Mouse (Mus musculus) embryonic facial prominence, embryonic 15.5 days (tissue): ENCODE data around the gene Clasp1. TPM values are rescaled to one million over a fixed set of nuclear protein-coding genes. Genes with fewer than 3 reads are reported as not detected.

Source experiments
- ATAC-seq: fragments of 200-750 bp; cut with Nextera tagmentation; 2 replicates; pipeline ENCODE4 v1.8.0; 2017; ENCODE audit warnings: low read depth, moderate TSS enrichment; ENCODE audit not compliant: insufficient number of reproducible peaks, low FRiP score, low TSS enrichment
- H3K27ac ChIP-seq: fragments of 300-500 bp; sonication (generic); replicated peaks from 2 replicates; pipeline ENCODE4 v1.5.1; 2015; ENCODE audit warnings: mild to moderate bottlenecking, inconsistent platforms
- H3K27me3 ChIP-seq: fragments of 300-500 bp; sonication (generic); 2 replicates; pipeline ENCODE4 v1.6.1; 2015; ENCODE audit warnings: inconsistent platforms
- H3K36me3 ChIP-seq: fragments of 300-500 bp; sonication (generic); 2 replicates; pipeline ENCODE4 v1.6.1; 2015; ENCODE audit warnings: mild to moderate bottlenecking, inconsistent platforms
- H3K4me1 ChIP-seq: fragments of 300-500 bp; sonication (generic); 2 replicates; pipeline ENCODE4 v1.6.1; 2015; ENCODE audit warnings: inconsistent platforms
- H3K4me2 ChIP-seq: fragments of 300-500 bp; sonication (generic); replicated peaks from 2 replicates; pipeline ENCODE4 v1.6.1; 2015; ENCODE audit warnings: mild to moderate bottlenecking, inconsistent platforms
- H3K4me3 ChIP-seq: fragments of 300-500 bp; sonication (generic); replicated peaks from 2 replicates; pipeline ENCODE4 v1.5.1; 2015; ENCODE audit warnings: mild to moderate bottlenecking, inconsistent platforms
- H3K9ac ChIP-seq: fragments of 300-500 bp; sonication (generic); 2 replicates; pipeline ENCODE4 v1.6.1; 2015; ENCODE audit warnings: inconsistent platforms
- H3K9me3 ChIP-seq: fragments of 300-500 bp; sonication (generic); replicated peaks from 2 replicates; pipeline ENCODE4 v1.6.1; 2016; ENCODE audit warnings: inconsistent platforms
- WGBS: fragments of 180-500 bp; shearing (Covaris S2); methylation state at CpG from one replicate; pipeline ENCODE4 v1.1.7; 2015; 5-methylcytosine and 5-hydroxymethylcytosine counted together
- polyA plus RNA-seq: library from polyadenylated mRNA; unstranded; fragments of >200 nt; fragmentation: Nextera tagmentation; extraction: Ambion mirVana; gene quantifications from 2 replicates; pipeline ENCODE4 v1.2.1, GENCODE M21; 2015

Gene Clasp1
- polyA plus RNA-seq, 1 experiment from 2014 or later, result 48.6 TPM

- no peaks in the 10 kb centered on the region for H3K4me1 ChIP-seq
- H3K27me3 ChIP-seq, result no peaks in the 10 kb centered on the region
- H3K4me3 ChIP-seq, result no peak overlapping the region
- no peaks in the 10 kb centered on the region for H3K36me3 ChIP-seq
- no peak overlapping the region for H3K27ac ChIP-seq
- ATAC-seq, result no peak
- H3K9ac ChIP-seq, result no peak overlapping the region
- no peak overlapping the region for H3K4me2 ChIP-seq
- no peaks in the 10 kb centered on the region for H3K9me3 ChIP-seq
- 72% methylated on average over 8 of the region's 8 CpGs for WGBS
Measured at GRCm38 (mm10) chr1:118480484-118481364, 91.9 kb downstream of the Clasp1 start.

- H3K36me3 ChIP-seq, result no peaks in the 10 kb centered on the region
- H3K9ac ChIP-seq, result no peak overlapping the region
- no peak overlapping the region for H3K4me3 ChIP-seq
- H3K4me1 ChIP-seq, result no peaks in the 10 kb centered on the region
- H3K4me2 ChIP-seq, result no peak overlapping the region
- H3K9me3 ChIP-seq, result no peaks in the 10 kb centered on the region
- no peak overlapping the region; the same call in 1 of the 2 replicates for H3K27ac ChIP-seq
- WGBS, result 44% methylated on average over 4 of the region's 4 CpGs
- ATAC-seq, result peak; percentile 57; the same call in 1 of the 2 replicates
- H3K27me3 ChIP-seq, result no peaks in the 10 kb centered on the region
Measured at GRCm38 (mm10) chr1:118481365-118481702, 92.5 kb downstream of the Clasp1 start.

GRCm38 (mm10) chr1:118481703-118482102, 92.8 kb downstream of the Clasp1 start:
- no peak for ATAC-seq
- Histone ChIP-seq H3K27me3 (no peaks in the 10 kb centered on the region), H3K4me3 (no peak overlapping the region), H3K4me1 (no peaks in the 10 kb centered on the region), H3K4me2 (no peak overlapping the region), H3K27ac (no peak overlapping the region; the same call in 1 of the 2 replicates), H3K36me3 (no peaks in the 10 kb centered on the region), H3K9me3 (no peaks in the 10 kb centered on the region), H3K9ac (no peak overlapping the region)
- WGBS, result 73% methylated on average over 6 of the region's 6 CpGs

GRCm38 (mm10) chr1:118482285-118483019, 93.6 kb downstream of the Clasp1 start:
- 76% methylated on average over 8 of the region's 8 CpGs for WGBS
- Histone ChIP-seq H3K9ac (no peak overlapping the region), H3K4me2 (no peak overlapping the region), H3K4me3 (no peak overlapping the region), H3K36me3 (no peaks in the 10 kb centered on the region), H3K27ac (no peak overlapping the region), H3K27me3 (no peaks in the 10 kb centered on the region), H3K4me1 (no peaks in the 10 kb centered on the region), H3K9me3 (no peaks in the 10 kb centered on the region)
- no peak for ATAC-seq

GRCm38 (mm10) chr1:118483504-118484096, 94.7 kb downstream of the Clasp1 start:
- Histone ChIP-seq H3K27ac (no peak overlapping the region), H3K36me3 (no peaks in the 10 kb centered on the region), H3K4me1 (no peaks in the 10 kb centered on the region), H3K27me3 (no peaks in the 10 kb centered on the region), H3K9me3 (no peaks in the 10 kb centered on the region), H3K4me2 (no peak overlapping the region), H3K4me3 (no peak overlapping the region), H3K9ac (no peak overlapping the region)
- no peak for ATAC-seq
- 73% methylated on average over 6 of the region's 6 CpGs for WGBS

- no peak overlapping the region for H3K27ac ChIP-seq
- 51% methylated on average over 3 of the region's 3 CpGs for WGBS
- H3K4me3 ChIP-seq, result no peak overlapping the region
- H3K9me3 ChIP-seq, result no peaks in the 10 kb centered on the region
- H3K4me1 ChIP-seq, result no peaks in the 10 kb centered on the region
- no peaks in the 10 kb centered on the region for H3K27me3 ChIP-seq
- ATAC-seq, result no peak
- no peaks in the 10 kb centered on the region for H3K36me3 ChIP-seq
- H3K9ac ChIP-seq, result no peak overlapping the region
- no peak overlapping the region for H3K4me2 ChIP-seq
Measured at GRCm38 (mm10) chr1:118485572-118485971, 96.7 kb downstream of the Clasp1 start.

- H3K4me1 ChIP-seq, result no peaks in the 10 kb centered on the region
- ATAC-seq, result no peak
- no peak overlapping the region for H3K27ac ChIP-seq
- no peak overlapping the region for H3K4me2 ChIP-seq
- H3K4me3 ChIP-seq, result no peak overlapping the region
- no peaks in the 10 kb centered on the region for H3K36me3 ChIP-seq
- H3K9me3 ChIP-seq, result no peaks in the 10 kb centered on the region
- H3K27me3 ChIP-seq, result no peaks in the 10 kb centered on the region
- H3K9ac ChIP-seq, result no peak overlapping the region
Measured at GRCm38 (mm10) chr1:118486021-118486420, 97.2 kb downstream of the Clasp1 start.

GRCm38 (mm10) chr1:118492811-118493210, 104.0 kb downstream of the Clasp1 start:
- H3K9me3 ChIP-seq, result no peaks in the 10 kb centered on the region
- peaks cover 4% of the 10 kb centered on the region; the same call in 1 of the 2 replicates for H3K36me3 ChIP-seq
- H3K4me1 ChIP-seq, result 0 out of 2 replicates have a peak, but pooled peaks cover 4% of the 10 kb centered on the region
- no peak overlapping the region for H3K4me2 ChIP-seq
- H3K27ac ChIP-seq, result no peak overlapping the region
- no peak for ATAC-seq
- 76% methylated on average over 3 of the region's 3 CpGs for WGBS
- no peaks in the 10 kb centered on the region for H3K27me3 ChIP-seq
- no peak overlapping the region for H3K9ac ChIP-seq
- no peak overlapping the region for H3K4me3 ChIP-seq

GRCm38 (mm10) chr1:118494551-118494950, 105.7 kb downstream of the Clasp1 start:
- no peak overlapping the region for H3K27ac ChIP-seq
- no peaks in the 10 kb centered on the region for H3K27me3 ChIP-seq
- ATAC-seq, result no peak
- 88% methylated on average over 9 of the region's 9 CpGs for WGBS
- H3K4me3 ChIP-seq, result no peak overlapping the region
- no peak overlapping the region for H3K9ac ChIP-seq
- no peaks in the 10 kb centered on the region for H3K9me3 ChIP-seq
- H3K4me1 ChIP-seq, result 0 out of 2 replicates have a peak, but pooled peaks cover 4% of the 10 kb centered on the region
- H3K36me3 ChIP-seq, result peaks cover 18% of the 10 kb centered on the region
- no peak overlapping the region for H3K4me2 ChIP-seq

- H3K36me3 ChIP-seq, result peaks cover 52% of the 10 kb centered on the region
- no peak overlapping the region for H3K9ac ChIP-seq
- H3K4me3 ChIP-seq, result no peak overlapping the region
- H3K9me3 ChIP-seq, result no peaks in the 10 kb centered on the region
- no peak for ATAC-seq
- H3K4me1 ChIP-seq, result 0 out of 2 replicates have a peak, but pooled peaks cover 4% of the 10 kb centered on the region
- H3K27ac ChIP-seq, result no peak overlapping the region
- H3K4me2 ChIP-seq, result no peak overlapping the region
- WGBS, result 76% methylated on average over 5 of the region's 5 CpGs
- H3K27me3 ChIP-seq, result no peaks in the 10 kb centered on the region
Measured at GRCm38 (mm10) chr1:118498311-118498710, 109.5 kb downstream of the Clasp1 start.

- ATAC-seq, result no peak
- 91% methylated on average over 11 of the region's 11 CpGs for whole genome bisulfite sequencing
- H3K36me3 ChIP-seq, result peaks cover 71% of the 10 kb centered on the region
Measured at GRCm38 (mm10) chr1:118500606-118501005, 111.7 kb downstream of the Clasp1 start.

More at GRCm38 (mm10) chr1:118500606-118501005, 111.7 kb downstream of the Clasp1 start:
- Histone ChIP-seq H3K27me3 (no peaks in the 10 kb centered on the region), H3K9ac (no peak overlapping the region), H3K9me3 (no peaks in the 10 kb centered on the region), H3K4me2 (no peak overlapping the region), H3K27ac (no peak overlapping the region), H3K4me1 (no peaks in the 10 kb centered on the region), H3K4me3 (no peak overlapping the region)
